Mouse (Mus musculus) midbrain, embryonic 13.5 days (tissue): ENCODE measurements around the gene Mrps7. TPM values are rescaled to one million over a fixed set of nuclear protein-coding genes. Genes with fewer than 3 reads are reported as not detected.

ENCODE experiments used
- ATAC-seq: fragments of 200-750 bp; cut with Nextera tagmentation; 2 replicates; pipeline ENCODE4 v1.8.0; 2017; ENCODE audit warnings: mild to moderate bottlenecking, moderate TSS enrichment, moderate library complexity
- H3K27ac ChIP-seq: fragments of 300-500 bp; sonication (generic); 2 replicates; pipeline ENCODE4 v1.5.1; 2015; ENCODE audit warnings: inconsistent platforms, mild to moderate bottlenecking, moderate library complexity
- H3K27me3 ChIP-seq: fragments of 300-500 bp; sonication (generic); 2 replicates; pipeline ENCODE4 v1.6.1; 2015; ENCODE audit warnings: mild to moderate bottlenecking, inconsistent platforms
- H3K36me3 ChIP-seq: fragments of 300-500 bp; sonication (generic); 2 replicates; pipeline ENCODE4 v1.6.1; 2015; ENCODE audit warnings: mild to moderate bottlenecking, inconsistent platforms
- H3K4me1 ChIP-seq: fragments of 300-500 bp; sonication (generic); replicated peaks from 2 replicates; pipeline ENCODE4 v1.6.1; 2015; ENCODE audit warnings: inconsistent platforms
- H3K4me2 ChIP-seq: fragments of 300-500 bp; sonication (generic); replicated peaks from 2 replicates; pipeline ENCODE4 v1.6.1; 2015; ENCODE audit warnings: moderate library complexity, mild to moderate bottlenecking, inconsistent platforms
- H3K4me3 ChIP-seq: fragments of 300-500 bp; sonication (generic); replicated peaks from 2 replicates; pipeline ENCODE4 v1.5.1; 2015; ENCODE audit warnings: mild to moderate bottlenecking, inconsistent platforms
- H3K9ac ChIP-seq: fragments of 300-500 bp; sonication (generic); replicated peaks from 2 replicates; pipeline ENCODE4 v1.6.1; 2015; ENCODE audit warnings: mild to moderate bottlenecking, inconsistent platforms
- H3K9me3 ChIP-seq: fragments of 300-500 bp; sonication (generic); 2 replicates; pipeline ENCODE4 v1.6.1; 2016; ENCODE audit warnings: mild to moderate bottlenecking, inconsistent platforms
- WGBS: fragments of 180-500 bp; shearing (Covaris S2); methylation state at CpG from one replicate; pipeline ENCODE4 v1.1.7; 2015; 5-methylcytosine and 5-hydroxymethylcytosine counted together
- polyA plus RNA-seq: library from polyadenylated mRNA; unstranded; fragments of >200 nt; fragmentation: Nextera tagmentation; extraction: Ambion mirVana; gene quantifications from 2 replicates; pipeline ENCODE4 v1.2.1, GENCODE M21; 2015

Mrps7 gene
- polyA plus RNA-seq, 1 experiment from 2014 or later = 78.8 TPM

- Histone ChIP-seq H3K27me3 (peaks cover 21% of the 10 kb centered on the region), H3K4me3 (peak overlapping the region; percentile 58), H3K4me1 (peaks cover 19% of the 10 kb centered on the region), H3K9ac (peak overlapping the region; percentile 78), H3K36me3 (peaks cover 46% of the 10 kb centered on the region), H3K27ac (peak overlapping the region; percentile 52), H3K9me3 (no peaks in the 10 kb centered on the region), H3K4me2 (peak overlapping the region; percentile 86)
- ATAC-seq = no peak
- WGBS = 3% methylated on average over 13 of the region's 13 CpGs
Observed at GRCm38 (mm10) chr11:115612059-115612409, 8.3 kb downstream of the Mrps7 start.

GRCm38 (mm10) chr11:115612410-115613137 is 8.8 kb downstream of the Mrps7 start, which contains the start of gene Mif4gd:
Gene Mif4gd, minus strand, starts transcription at chr11:115612969.
- Histone ChIP-seq H3K36me3 (peaks cover 46% of the 10 kb centered on the region), H3K27ac (peak within 1 kb of the TSS; percentile 79)
- peak; percentile 88 for ATAC-seq

DNA sequence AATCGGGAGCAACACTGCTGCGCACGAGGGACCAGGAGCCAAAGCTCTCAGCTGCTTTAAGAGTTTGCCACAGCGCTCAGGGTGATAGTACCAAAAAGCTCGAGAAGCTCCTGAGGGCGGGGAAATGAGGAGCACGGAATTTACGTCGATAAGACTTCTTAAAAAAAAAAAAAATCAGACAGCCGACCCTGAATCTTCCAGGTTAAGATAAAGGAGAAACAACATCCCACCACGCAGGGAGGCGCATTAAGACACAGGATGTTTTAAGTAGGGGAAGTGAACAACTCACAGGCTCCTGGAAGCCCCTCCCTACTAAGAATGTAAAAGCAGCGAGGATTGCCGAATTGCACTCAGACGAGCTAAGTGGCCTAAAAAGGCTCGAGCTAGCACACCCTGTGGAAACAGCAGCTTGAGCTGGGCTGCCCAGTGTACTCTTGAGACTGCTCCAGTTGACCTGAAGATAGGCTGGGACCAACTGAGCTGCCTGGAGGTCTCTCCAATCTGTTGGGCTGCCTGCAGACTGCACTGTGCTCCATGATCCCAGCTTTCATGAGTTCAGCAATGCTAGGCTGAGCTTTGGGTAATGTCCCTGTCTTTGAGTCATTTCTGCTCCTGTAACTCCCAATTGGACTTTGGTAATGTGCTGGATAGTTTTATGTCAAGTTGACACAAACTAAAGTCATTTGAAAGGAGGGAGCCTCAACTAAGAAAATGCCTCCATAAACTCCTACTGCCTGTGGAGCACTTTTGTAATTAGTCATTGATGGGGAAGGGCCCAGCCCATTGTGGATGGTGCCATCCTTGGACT is 9.6 kb downstream of the Mrps7 start:
- Histone ChIP-seq H3K4me1 (peaks cover 19% of the 10 kb centered on the region), H3K36me3 (peaks cover 43% of the 10 kb centered on the region), H3K4me3 (peak overlapping the region; percentile 58), H3K9ac (peak overlapping the region; percentile 78), H3K4me2 (peak overlapping the region; percentile 86), H3K9me3 (no peaks in the 10 kb centered on the region), H3K27ac (peak overlapping the region; percentile 79; the same call in 1 of the 2 replicates), H3K27me3 (peaks cover 21% of the 10 kb centered on the region)
- under 1% methylated on average over 16 of the region's 16 CpGs for WGBS
- ATAC-seq = no peak

More at GRCm38 (mm10) chr11:115612410-115613137, 8.8 kb downstream of the Mrps7 start, which contains the start of gene Mif4gd:
- peak within 1 kb of the TSS; percentile 58 for H3K4me3 ChIP-seq
- peak within 1 kb of the TSS; percentile 86 for H3K4me2 ChIP-seq
- under 1% methylated on average over 70 of the region's 80 CpGs for WGBS
- H3K9me3 ChIP-seq = no peaks in the 10 kb centered on the region
- H3K4me1 ChIP-seq = peaks cover 19% of the 10 kb centered on the region
- H3K9ac ChIP-seq = peak within 1 kb of the TSS; percentile 78
- peaks cover 21% of the 10 kb centered on the region for H3K27me3 ChIP-seq

GRCm38 (mm10) chr11:115614346-115615107 is 10.8 kb downstream of the Mrps7 start:
- WGBS = 82% methylated on average over 10 of the region's 10 CpGs
- H3K9ac ChIP-seq = 0 out of 2 replicates have a peak overlapping the region, but pooled peaks have one; percentile 20
- ATAC-seq = no peak
- H3K27ac ChIP-seq = no peak overlapping the region
- no peak overlapping the region for H3K4me2 ChIP-seq
- H3K4me1 ChIP-seq = peaks cover 19% of the 10 kb centered on the region
- peaks cover 31% of the 10 kb centered on the region for H3K36me3 ChIP-seq
- no peak overlapping the region for H3K4me3 ChIP-seq
- peaks cover 21% of the 10 kb centered on the region for H3K27me3 ChIP-seq
- H3K9me3 ChIP-seq = no peaks in the 10 kb centered on the region

DNA sequence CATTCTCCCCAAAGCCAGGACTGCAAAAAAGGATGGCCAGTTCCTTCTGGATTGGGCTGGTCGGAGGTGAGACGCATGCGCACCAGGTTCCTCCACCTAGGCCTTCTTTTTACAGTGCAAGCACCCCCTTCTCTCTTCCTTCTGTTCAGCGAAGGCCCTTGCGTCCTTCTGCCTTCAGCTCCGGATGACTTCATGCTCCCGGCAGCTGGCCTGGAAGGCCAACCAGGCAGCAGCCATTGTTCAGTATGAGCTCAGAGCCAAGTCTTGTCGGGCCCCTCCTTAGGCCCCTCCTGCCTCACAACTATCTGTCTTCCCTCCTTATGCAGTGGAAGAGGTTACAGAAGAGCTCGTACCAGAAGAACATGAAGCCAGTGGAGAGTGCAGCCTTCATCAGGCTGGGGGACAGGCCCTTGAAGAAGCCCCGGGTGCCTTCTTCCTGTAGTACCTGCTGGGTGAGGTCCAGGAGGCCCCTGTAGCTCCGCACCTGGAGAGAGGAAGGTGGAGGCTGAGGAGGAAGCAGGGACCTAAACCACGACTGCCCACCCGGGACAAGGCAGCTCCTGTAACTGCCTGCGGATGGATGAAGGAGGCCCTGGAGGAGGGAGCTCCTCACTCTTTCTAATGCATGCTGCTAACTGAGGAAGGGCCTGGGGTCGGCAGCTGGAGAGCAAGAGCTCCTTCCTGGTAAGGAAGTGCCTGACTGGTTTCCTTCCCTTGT is 11.5 kb downstream of the Mrps7 start:
- WGBS = 87% methylated on average over 15 of the region's 15 CpGs
- Histone ChIP-seq H3K27me3 (peaks cover 21% of the 10 kb centered on the region), H3K4me3 (no peak overlapping the region), H3K4me1 (peaks cover 19% of the 10 kb centered on the region), H3K9me3 (no peaks in the 10 kb centered on the region), H3K36me3 (peaks cover 38% of the 10 kb centered on the region), H3K27ac (no peak overlapping the region), H3K4me2 (no peak overlapping the region), H3K9ac (0 out of 2 replicates have a peak overlapping the region, but pooled peaks have one; percentile 11)
- no peak for ATAC-seq

DNA sequence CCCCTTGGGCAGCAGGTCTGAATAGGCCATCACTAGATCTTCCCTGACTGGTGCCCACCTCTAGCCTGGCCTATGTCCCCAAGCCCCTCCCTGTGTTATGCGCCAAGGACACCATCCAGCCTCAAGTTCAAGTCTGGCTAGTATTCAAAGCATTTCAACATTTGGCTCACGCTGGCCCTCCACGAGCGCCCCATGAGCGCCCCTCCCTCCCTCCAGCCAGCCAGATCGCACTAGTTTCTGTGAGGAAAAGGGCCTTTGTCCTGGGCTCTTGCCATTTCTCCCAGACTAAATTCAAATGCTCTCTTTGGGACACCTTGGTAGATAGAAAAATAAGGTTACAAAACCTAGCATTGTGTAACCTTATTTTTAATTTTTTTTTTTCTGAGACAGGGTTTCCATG is 12.2 kb downstream of the Mrps7 start:
- no peak for ATAC-seq
- Histone ChIP-seq H3K9ac (0 out of 2 replicates have a peak overlapping the region, but pooled peaks have one; percentile 11), H3K9me3 (no peaks in the 10 kb centered on the region), H3K4me2 (no peak overlapping the region), H3K4me1 (peaks cover 19% of the 10 kb centered on the region), H3K36me3 (peaks cover 44% of the 10 kb centered on the region), H3K4me3 (no peak overlapping the region), H3K27ac (no peak overlapping the region), H3K27me3 (peaks cover 21% of the 10 kb centered on the region)
- WGBS = 93% methylated on average over 6 of the region's 6 CpGs

DNA sequence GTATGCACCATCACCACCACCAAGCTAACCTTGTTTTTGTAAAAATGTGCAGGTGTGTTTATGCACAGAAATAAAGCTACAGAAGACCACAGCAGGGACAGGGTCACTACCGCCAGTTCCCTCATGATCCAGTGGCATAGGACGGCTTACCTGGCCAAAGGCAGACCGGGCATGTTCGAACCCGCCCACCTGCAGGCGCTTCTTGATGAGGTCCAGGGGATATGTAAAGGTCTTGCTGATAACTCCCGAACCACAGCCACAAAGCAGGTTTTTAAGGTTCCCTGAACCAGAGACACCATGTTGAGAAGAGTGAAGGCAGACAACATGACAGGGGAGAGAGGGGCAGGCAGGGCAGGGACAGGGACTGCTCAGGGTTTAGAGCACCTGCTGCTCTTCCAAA is 12.6 kb downstream of the Mrps7 start:
- Histone ChIP-seq H3K27me3 (peaks cover 18% of the 10 kb centered on the region), H3K27ac (no peak overlapping the region), H3K9ac (no peak overlapping the region), H3K4me2 (no peak overlapping the region), H3K36me3 (peaks cover 48% of the 10 kb centered on the region), H3K4me3 (no peak overlapping the region), H3K9me3 (no peaks in the 10 kb centered on the region), H3K4me1 (peaks cover 19% of the 10 kb centered on the region)
- 95% methylated on average over 7 of the region's 7 CpGs for WGBS
- ATAC-seq = no peak

GRCm38 (mm10) chr11:115616893-115617292 is 13.2 kb downstream of the Mrps7 start:
- H3K4me3 ChIP-seq = no peak overlapping the region
- peaks cover 16% of the 10 kb centered on the region for H3K4me1 ChIP-seq
- peaks cover 17% of the 10 kb centered on the region for H3K27me3 ChIP-seq
- H3K36me3 ChIP-seq = peaks cover 51% of the 10 kb centered on the region
- H3K9ac ChIP-seq = no peak overlapping the region
- H3K4me2 ChIP-seq = no peak overlapping the region
- H3K27ac ChIP-seq = no peak overlapping the region
- ATAC-seq = no peak
- WGBS = 86% methylated on average over 6 of the region's 6 CpGs
- no peaks in the 10 kb centered on the region for H3K9me3 ChIP-seq

GRCm38 (mm10) chr11:115618001-115618400 is 14.3 kb downstream of the Mrps7 start:
- Histone ChIP-seq H3K4me1 (peaks cover 8% of the 10 kb centered on the region), H3K27ac (no peak overlapping the region), H3K9me3 (no peaks in the 10 kb centered on the region), H3K36me3 (peaks cover 62% of the 10 kb centered on the region), H3K4me2 (no peak overlapping the region), H3K4me3 (no peak overlapping the region), H3K27me3 (peaks cover 17% of the 10 kb centered on the region), H3K9ac (no peak overlapping the region)
- WGBS = 89% methylated on average over 2 of the region's 2 CpGs
- no peak for ATAC-seq

- peaks cover 11% of the 10 kb centered on the region for H3K27me3 ChIP-seq
- H3K27ac ChIP-seq = no peak overlapping the region
- no peak for ATAC-seq
- H3K4me3 ChIP-seq = no peak overlapping the region
- no peak overlapping the region for H3K9ac ChIP-seq
- no peaks in the 10 kb centered on the region for H3K9me3 ChIP-seq
- no peaks in the 10 kb centered on the region for H3K4me1 ChIP-seq
- H3K4me2 ChIP-seq = no peak overlapping the region
- 88% methylated on average over 16 of the region's 16 CpGs for WGBS
- peaks cover 70% of the 10 kb centered on the region for H3K36me3 ChIP-seq
Observed at GRCm38 (mm10) chr11:115618732-115619516, 15.2 kb downstream of the Mrps7 start.
